Mouse (Mus musculus): Measurements from ENCODE around the gene C1rb.
A peak's percentile ranks its signal among the peaks of the same experiment; 100 is the strongest.
"Not testable (repeated sequence)": the region's sequence is repeated elsewhere in the genome, so short reads cannot be mapped to it uniquely, and the experiment has no call there.

Gene C1rb

DNA sequence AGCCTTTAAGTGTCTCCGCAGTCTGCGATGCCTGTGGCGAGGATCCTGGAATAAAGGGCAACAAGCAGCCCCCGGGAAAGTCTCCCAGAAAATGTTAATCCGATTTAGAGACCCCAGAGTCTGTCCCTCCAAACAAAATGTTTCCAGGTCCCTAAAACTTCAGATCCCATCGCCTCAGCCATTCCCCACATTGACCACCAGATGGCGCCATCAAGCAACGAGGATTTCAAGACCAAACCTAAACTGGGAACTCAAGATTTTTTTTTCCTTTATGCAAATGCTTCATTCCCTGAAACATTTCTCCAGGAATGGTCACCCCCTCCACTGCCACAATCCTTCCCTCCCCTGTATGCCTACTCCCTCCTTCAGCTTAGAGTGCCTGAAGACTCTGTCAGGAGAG, at the start of gene C1rb:
Gene C1rb (plus strand): TSS at position 269 of the 400 bp plus-strand sequence.
- DNase-seq (ENCODE audit: low read depth): peak; percentile 62

DNA sequence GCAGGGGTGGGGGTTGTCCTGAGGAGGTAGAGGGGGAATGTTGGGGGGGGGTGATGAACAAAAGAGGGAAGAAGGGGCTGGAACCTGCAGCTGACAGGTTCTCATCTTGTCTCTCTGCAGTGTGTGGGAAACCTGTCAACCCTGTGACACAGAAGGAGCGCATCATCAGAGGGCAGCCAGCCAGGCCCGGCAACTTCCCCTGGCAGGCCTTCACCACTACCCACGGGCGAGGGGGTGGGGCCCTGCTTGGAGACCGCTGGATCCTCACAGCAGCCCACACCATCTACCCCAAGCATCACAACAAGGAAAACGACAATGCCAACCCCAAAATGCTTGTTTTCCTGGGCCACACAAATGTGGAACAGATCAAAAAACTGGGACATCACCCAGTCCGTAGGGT, 48.0 kb upstream of the C1rb start:
- not testable (repeated sequence) for DNase-seq (ENCODE audit: low read depth)

GRCm38 (mm10) chr6:124527881-124528280, 42.2 kb upstream of the C1rb start:
- DNase-seq (ENCODE audit: low read depth): no peak

DNA sequence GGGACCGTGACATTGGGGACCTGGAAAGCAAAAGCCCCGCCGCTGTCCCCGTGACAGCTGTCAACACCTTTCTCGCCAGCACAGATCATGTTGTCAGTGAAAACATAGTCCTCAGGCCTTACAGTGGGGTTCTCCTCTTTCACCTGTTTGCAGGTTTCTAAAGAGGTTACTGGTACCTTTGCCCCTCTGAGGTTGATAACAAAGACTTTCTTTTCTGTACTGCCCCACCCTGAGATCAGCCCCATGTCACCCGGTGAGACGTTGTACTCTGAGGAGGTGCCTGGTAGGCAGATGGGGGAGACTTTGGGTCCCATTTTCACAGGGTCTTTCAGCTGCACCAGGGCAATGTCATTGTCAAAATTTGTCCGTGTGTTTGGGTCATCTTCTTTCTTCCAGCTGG, 39.0 kb upstream of the C1rb start:
- DNase-seq (ENCODE audit: low read depth): no peak

- DNase-seq (ENCODE audit: low read depth): not testable (repeated sequence)
Measured at GRCm38 (mm10) chr6:124536125-124536829, 33.8 kb upstream of the C1rb start.

DNA sequence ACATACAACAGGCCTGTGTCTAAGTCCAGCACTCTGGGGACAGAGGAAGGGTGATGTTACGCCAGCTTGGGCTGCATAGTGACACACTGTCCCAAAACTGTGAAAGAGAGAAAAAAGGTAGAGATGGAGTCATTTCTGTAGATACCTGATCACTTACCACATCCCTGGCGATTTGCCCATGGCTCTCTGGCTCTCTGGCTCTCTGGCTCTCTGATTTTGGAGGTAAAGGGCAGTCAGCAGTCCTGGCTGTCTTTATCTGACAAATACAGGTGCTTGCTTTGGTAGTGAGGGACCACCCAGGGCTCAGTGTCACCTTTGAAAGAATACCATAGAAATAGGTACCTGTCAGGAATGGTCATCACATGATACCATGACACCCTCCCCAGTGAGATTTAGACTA, 28.9 kb upstream of the C1rb start:
- not testable (repeated sequence) for DNase-seq (ENCODE audit: low read depth)

DNA sequence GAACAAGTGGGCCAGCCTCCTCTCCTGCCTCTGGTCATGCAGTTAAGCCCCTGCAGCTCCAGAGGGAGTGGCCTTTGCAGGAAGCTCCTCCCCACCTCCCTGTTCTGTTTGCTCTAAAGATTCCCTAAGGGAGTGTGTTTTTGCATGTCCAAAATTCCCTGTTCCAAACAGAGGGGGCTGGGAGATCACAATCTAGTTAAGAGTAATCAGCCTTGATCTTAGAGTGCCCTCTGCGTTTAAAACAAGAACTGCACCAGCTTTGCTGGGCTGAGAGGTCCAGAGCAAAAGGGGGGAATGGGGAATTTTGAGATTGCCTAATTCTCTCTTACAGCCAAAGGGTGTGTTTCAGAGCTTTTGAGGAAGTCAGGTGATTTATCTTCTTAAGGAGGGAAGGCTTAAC, 27.8 kb upstream of the C1rb start, which contains the start of gene C1s1:
Gene C1s1 (minus strand): TSS at position 76 of the 400 bp plus-strand sequence.
- peak; percentile 20 for DNase-seq (ENCODE audit: low read depth)

- no peak for DNase-seq (ENCODE audit: low read depth)
Measured at GRCm38 (mm10) chr6:124544466-124544865, 25.6 kb upstream of the C1rb start.

GRCm38 (mm10) chr6:124545425-124545824, 24.7 kb upstream of the C1rb start:
- no peak for DNase-seq (ENCODE audit: low read depth)

GRCm38 (mm10) chr6:124547979-124548378, 22.1 kb upstream of the C1rb start:
- not testable (repeated sequence) for DNase-seq (ENCODE audit: low read depth)

- no peak for DNase-seq (ENCODE audit: low read depth)
Measured at GRCm38 (mm10) chr6:124549023-124549550, 21.0 kb upstream of the C1rb start.

- DNase-seq (ENCODE audit: low read depth): no peak
Measured at GRCm38 (mm10) chr6:124552766-124553165, 17.3 kb upstream of the C1rb start.

DNA sequence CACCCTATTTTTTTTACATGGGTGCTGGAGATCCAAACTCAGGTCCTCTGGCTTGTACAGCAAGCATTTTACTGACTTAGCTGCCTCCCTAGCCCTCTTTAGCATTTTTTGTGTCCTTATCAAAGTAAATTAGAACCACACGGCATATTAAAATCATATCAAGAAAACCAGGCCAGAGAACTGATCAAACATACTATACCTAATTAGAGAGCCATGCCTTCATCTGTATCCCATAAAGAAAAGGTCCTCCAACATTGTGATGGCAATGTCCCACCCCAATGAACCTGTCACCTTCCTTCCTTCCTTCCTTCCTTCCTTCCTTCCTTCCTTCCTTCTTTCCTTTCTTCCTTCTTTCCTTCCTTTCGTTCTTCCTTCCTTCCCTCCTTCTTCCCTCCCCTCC, 14.1 kb upstream of the C1rb start:
- not testable (repeated sequence) for DNase-seq (ENCODE audit: low read depth)

DNA sequence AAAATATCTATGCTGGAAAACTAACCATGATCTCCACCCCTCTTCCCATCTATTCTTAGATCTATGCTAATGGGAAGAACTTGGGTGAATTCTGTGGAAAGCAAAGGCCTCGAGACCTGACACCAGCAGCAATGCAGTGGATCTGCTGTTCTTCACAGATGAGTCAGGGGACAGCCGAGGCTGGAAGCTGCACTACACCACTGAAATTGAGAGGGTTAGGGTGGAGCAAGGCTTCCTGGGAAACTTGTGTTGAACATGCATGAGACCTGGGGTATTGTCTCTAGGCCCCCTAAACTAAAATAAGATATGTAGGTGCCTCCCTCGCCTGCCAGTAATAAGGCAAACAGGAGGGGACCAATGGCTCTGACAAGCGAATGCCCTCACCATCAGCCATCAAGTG, 8.9 kb upstream of the C1rb start:
- not testable (repeated sequence) for DNase-seq (ENCODE audit: low read depth)

- not testable (repeated sequence) for DNase-seq (ENCODE audit: low read depth)
Measured at GRCm38 (mm10) chr6:124561611-124562010, 8.5 kb upstream of the C1rb start.

GRCm38 (mm10) chr6:124575155-124575678, 5.1 kb downstream of the C1rb start:
- DNase-seq (ENCODE audit: low read depth): not testable (repeated sequence)

- DNase-seq (ENCODE audit: low read depth): not testable (repeated sequence)
Measured at GRCm38 (mm10) chr6:124580155-124580554, 10.1 kb downstream of the C1rb start.

GRCm38 (mm10) chr6:124582231-124582630, 12.1 kb downstream of the C1rb start:
- no peak for DNase-seq (ENCODE audit: low read depth)

GRCm38 (mm10) chr6:124584935-124585334, 14.8 kb downstream of the C1rb start:
- DNase-seq (ENCODE audit: low read depth): no peak

DNA sequence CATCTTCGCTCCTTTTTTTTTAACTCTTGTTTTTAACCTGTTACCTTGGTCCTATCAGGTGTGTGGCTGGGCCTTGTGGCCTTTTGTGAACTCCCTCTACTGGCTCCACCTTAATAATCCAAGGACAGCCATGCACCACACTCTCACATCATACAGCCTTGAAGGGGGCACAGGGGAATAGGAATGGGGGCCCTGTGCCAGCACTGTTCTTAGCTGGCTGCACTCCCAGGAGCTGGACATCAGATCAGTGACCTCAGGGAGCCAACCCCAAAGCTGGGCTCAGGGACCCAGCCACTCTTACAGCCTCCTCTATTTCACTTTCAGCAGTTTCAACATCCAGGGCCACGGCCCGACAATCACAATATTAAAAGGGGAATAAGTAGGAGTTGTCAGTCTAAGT, 15.7 kb downstream of the C1rb start:
- no peak for DNase-seq (ENCODE audit: low read depth)

DNA sequence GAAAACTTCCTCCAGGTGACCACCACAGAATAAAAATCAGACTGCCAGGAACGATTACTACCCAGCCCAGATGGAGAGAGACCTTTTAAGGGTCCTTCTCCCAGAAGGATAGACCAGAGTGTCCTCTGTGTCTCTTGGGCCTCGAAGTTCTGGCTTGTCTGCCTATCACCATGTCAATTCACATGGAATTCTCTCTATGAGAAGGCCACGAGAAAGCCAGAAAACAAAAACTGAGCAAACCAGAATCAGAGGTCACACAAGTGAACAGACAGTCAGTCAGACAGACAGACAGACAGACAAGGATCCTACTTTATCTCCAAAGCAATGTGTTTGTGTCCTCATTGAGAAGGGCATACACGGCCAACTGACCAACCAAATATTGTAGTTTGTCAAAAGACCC, 16.2 kb downstream of the C1rb start:
- DNase-seq (ENCODE audit: low read depth): no peak

- no peak for DNase-seq (ENCODE audit: low read depth)
Measured at GRCm38 (mm10) chr6:124588771-124589170, 18.7 kb downstream of the C1rb start.

- no peak for DNase-seq (ENCODE audit: low read depth)
Measured at GRCm38 (mm10) chr6:124592186-124592700, 22.1 kb downstream of the C1rb start.

Data from c-Kit-positive CD71-negative TER-119-negative erythroid progenitor cells, embryonic 14.5 days (primary cell).